24 mouse cellular contexts compared by ENCODE assay signal in genomic region chr5:107441881-107442280, GRCm38 (mm10). TPM values are rescaled to one million over a fixed set of nuclear protein-coding genes. Genes with fewer than 3 reads are reported as not detected.
"Had no signal": no experiment of that assay in that cellular context is flagged by ENCODE, and none has a peak within 500 bp of the region (broad histone marks: within the 10 kb centered on the region; RNA-seq: fewer than 3 reads in every experiment).

No protein-coding gene starts in this region.

- H3K4me1 ChIP-seq: stomach, embryonic 15.5 days had no signal

- H3K4me3 ChIP-seq: intestine, embryonic 15.5 days; kidney, embryonic 15.5 days; limb, embryonic 10.5 days; limb, embryonic 13.5 days; liver, embryonic 12.5 days; liver, embryonic 15.5 days; lung, embryonic 15.5 days; midbrain, embryonic 12.5 days; midbrain, embryonic 15.5 days; neural tube, embryonic 12.5 days; neural tube, embryonic 15.5 days; stomach, embryonic 15.5 days had no signal

- H3K36me3 ChIP-seq: intestine, embryonic 15.5 days; kidney, embryonic 15.5 days; limb, embryonic 10.5 days; limb, embryonic 13.5 days; liver, embryonic 12.5 days; liver, embryonic 15.5 days; lung, embryonic 15.5 days; midbrain, embryonic 12.5 days; midbrain, embryonic 15.5 days; neural tube, embryonic 12.5 days; neural tube, embryonic 15.5 days; stomach, embryonic 15.5 days had no signal

- H3K9me3 ChIP-seq: intestine, embryonic 15.5 days; kidney, embryonic 15.5 days; limb, embryonic 10.5 days; limb, embryonic 13.5 days; liver, embryonic 12.5 days; liver, embryonic 15.5 days; lung, embryonic 15.5 days; midbrain, embryonic 12.5 days; midbrain, embryonic 15.5 days; neural tube, embryonic 12.5 days; neural tube, embryonic 15.5 days; stomach, embryonic 15.5 days had no signal

- H3K27ac ChIP-seq: intestine, embryonic 15.5 days; kidney, embryonic 15.5 days; limb, embryonic 10.5 days; limb, embryonic 13.5 days; liver, embryonic 12.5 days; liver, embryonic 15.5 days; lung, embryonic 15.5 days; midbrain, embryonic 12.5 days; midbrain, embryonic 15.5 days; neural tube, embryonic 12.5 days; neural tube, embryonic 15.5 days; stomach, embryonic 15.5 days had no signal

- H3K27me3 ChIP-seq: intestine, embryonic 15.5 days; kidney, embryonic 15.5 days; limb, embryonic 13.5 days; liver, embryonic 12.5 days; liver, embryonic 15.5 days; lung, embryonic 15.5 days; midbrain, embryonic 12.5 days; midbrain, embryonic 15.5 days; neural tube, embryonic 12.5 days; neural tube, embryonic 15.5 days; stomach, embryonic 15.5 days had no signal

- DNase-seq: kidney, adult 11 months; kidney, adult 8-10 months; kidney, postnatal 25 days; liver; lung, adult 18-20 months; lung, postnatal 10 days; lung, postnatal 36 days; right cerebral cortex, postnatal 25 days; spleen, adult 18-20 months; thymus, postnatal 25 days had no signal

- ATAC-seq: intestine, embryonic 15.5 days; liver, embryonic 12.5 days; midbrain, embryonic 15.5 days had no signal

RNA-seq across cellular contexts. Expression of gene Lpcat2b, which starts 10.5 kb away (rescaled TPM):
- polyA plus RNA-seq: intestine, embryonic 15.5 days; kidney, embryonic 15.5 days; large intestine, adult 2 months; limb, embryonic 10.5 days; limb, embryonic 13.5 days; liver, embryonic 12.5 days; liver, embryonic 15.5 days; lung, embryonic 15.5 days; midbrain, embryonic 12.5 days; midbrain, embryonic 15.5 days; neural tube, embryonic 12.5 days; neural tube, embryonic 15.5 days; stomach, embryonic 15.5 days; thymus, postnatal 0 days had no signal

RNA-seq across cellular contexts. Expression of gene Ephx4, which starts 39.3 kb away (rescaled TPM):
- polyA plus RNA-seq: liver, embryonic 12.5 days had no signal
